Mouse (Mus musculus) thymus, adult 2 months (tissue): Measurements from ENCODE around the gene Ext2.

Experiments used
- CTCF ChIP-seq: fragments of 200-500 bp; IDR thresholded peaks from 2 replicates; pipeline ENCODE4 v1.5.1; 2012; ENCODE audit warnings: mild to moderate bottlenecking, control low read depth, low read length, moderate library complexity, borderline replicate concordance; ENCODE audit not compliant: control insufficient read depth, poor library complexity, insufficient read depth; ENCODE audit errors: extremely low read depth
- POLR2A ChIP-seq: fragments of 200-500 bp; IDR thresholded peaks from 2 replicates; pipeline ENCODE4 v1.6.1; 2012; ENCODE audit warnings: mild to moderate bottlenecking, low read length, control low read depth, moderate library complexity; ENCODE audit not compliant: control insufficient read depth, poor library complexity, insufficient read depth; ENCODE audit errors: extremely low read depth

GRCm38 (mm10) chr2:93801097-93801496 lies 21.3 kb downstream of the Ext2 start:
- TF ChIP-seq CTCF (no peak), POLR2A (no peak)
